Mouse (Mus musculus) urinary bladder, postnatal 14 days (tissue): ENCODE data around the gene Cdc42bpa.
"Not testable (repeated sequence)": the region's sequence is repeated elsewhere in the genome, so short reads cannot be mapped to it uniquely, and the experiment has no call there.

Experiments used
- DNase-seq: peaks from one replicate; pipeline ENCODE4 v3.0.0; 2021; ENCODE audit warnings: low spot score

The Cdc42bpa gene

DNA sequence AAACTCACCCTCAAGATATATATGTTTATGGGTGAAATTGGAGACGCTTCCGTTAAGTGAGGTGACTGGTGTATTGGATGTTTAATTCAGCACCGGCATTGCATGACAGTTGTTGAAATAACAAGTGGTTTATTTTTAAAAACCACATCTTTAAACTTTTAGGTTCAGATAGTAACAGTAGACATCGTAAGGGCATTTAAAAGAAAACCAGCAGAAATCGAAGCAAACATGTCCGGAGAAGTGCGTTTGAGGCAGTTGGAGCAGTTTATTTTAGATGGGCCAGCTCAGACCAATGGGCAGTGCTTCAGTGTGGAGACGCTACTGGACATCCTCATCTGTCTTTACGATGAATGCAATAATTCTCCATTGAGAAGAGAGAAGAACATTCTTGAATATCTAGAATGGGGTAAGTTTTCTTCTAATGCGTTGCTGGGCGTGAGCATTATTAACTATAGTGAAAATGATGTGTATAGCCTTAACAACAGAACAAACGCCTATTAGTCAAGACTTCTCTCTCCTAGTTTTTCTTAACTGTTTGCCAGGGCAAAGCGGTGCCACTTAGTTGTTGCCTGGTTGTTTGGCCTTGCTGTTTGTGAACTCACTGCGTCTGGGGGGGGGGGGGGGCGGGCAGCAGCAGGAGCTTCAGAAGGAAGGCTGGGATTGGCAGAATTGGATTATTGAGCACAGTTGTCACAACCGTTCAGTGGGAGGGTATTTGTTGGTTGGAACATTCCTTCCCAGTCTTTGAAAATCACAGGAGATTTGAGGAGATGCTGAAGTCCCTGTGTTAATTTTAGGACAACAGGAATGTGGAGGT, 818 bp downstream of the Cdc42bpa start:
- no peak for DNase-seq

DNA sequence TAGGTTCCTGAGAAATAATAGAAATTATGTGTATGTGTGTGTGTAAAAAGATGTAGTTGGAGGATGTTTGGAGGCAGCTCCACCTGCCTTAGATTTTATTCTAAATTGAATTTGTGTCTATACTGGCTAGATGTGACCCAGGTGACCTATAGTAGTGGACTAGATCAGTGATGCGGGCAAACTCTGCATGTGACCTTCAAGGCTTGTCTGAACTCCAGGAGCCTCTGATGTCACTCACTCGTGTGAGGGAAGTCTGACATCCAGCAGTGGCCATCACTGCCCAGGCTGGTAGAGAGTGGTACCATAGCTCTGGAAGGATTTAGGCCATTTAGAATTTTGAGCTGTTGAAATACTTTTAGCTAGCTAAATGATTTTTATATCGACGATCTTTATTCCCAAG, 1.5 kb downstream of the Cdc42bpa start:
- DNase-seq = no peak

DNA sequence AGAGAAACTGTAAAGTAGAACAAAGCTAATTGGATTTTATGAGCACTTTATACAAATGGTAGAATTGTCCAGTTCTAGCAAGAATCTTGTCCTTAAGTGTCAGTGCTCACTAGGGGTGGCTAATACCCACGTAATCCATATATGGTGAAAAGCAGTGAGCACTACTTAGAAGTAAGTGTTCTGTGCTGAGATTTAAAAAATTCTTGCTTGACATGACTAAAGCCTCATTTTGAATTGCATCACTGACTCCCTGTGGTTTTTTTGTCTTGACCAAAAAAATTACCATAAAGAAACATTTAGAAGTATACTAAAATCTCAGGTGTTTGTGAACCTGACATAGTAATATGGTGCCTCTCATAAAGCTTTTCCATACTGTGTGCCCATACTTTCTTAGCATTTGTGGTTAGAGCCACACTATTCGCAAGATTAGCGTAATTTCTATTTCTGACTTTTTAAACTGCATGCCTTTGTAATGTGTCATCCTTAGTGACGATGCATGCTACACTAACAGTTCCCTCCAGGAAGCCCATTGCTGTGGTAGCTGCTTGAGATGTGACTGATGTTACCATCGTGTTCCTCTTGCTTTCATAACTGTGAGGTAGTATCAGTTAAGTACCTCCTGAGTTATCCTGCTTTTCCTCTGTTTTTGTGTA, 9.6 kb downstream of the Cdc42bpa start:
- no peak for DNase-seq

DNA sequence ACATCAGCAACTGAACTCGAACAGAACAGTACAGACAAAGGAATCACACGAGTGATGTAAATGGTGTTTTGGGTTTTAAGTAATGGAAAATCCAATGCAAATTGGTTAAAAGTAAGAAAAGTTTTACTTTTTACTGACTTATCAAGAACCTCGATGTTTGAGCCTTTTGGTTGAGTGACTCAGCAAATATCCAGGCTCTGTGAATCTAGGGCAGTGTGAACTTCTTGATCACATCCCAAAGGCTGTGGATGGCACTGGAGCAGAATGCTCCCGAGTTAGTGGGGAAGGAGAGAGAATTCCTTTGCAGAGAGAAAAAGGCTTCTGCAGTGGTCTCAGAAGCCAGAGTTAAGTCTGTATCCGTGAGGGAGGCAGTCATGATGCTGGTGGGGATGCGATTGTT, 14.7 kb downstream of the Cdc42bpa start:
- no peak for DNase-seq

DNA sequence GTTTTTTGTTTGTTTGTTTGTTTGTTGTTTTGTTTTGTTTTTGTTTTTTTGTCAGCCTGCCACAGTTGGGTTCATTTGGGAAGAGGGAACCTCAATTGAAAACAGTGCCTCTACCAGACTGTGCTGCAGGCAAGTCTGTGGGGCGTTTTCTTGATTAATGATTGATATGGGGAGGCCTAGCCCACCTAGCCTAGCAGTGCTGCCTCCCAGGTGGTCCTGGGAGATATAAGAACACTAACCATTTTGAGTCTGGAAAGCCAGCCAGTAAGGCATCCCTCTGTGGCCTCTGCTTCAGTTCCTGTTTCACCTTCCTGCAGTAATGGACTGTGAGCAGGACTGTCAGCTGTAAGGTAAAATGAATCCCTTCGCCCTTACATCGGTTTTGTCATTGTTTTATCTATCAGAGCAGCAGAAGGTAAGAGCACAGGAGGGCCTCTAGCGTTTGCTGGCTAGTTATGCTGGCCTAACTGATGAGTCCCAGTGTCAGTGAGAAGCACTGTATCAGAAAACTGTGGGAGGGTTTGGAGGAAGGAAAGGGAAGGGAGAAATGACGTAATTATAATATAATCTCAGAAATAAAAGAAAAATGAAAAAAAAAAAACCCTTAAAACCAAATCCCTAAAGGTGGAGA, 15.5 kb downstream of the Cdc42bpa start:
- no peak for DNase-seq

DNA sequence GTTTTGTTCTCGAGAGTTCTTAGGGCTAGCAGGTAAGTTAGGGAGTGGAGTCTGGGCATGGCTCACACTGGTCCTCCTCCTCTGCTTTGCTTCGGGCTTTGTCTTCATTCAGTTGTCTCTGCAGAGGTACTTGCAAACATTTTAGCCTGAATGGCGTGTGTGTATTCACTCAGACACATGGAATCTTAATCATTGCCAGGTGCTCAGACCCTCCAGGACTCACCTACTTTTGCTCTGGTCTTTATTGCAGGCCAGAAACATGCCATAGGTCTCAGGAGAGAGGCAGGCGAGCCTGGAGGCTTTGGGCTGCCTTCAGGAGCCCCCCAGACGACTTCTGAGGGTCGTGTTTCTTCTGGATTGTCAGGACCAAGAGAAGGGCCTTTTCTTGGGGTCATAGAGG, 17.2 kb downstream of the Cdc42bpa start:
- no peak for DNase-seq

DNA sequence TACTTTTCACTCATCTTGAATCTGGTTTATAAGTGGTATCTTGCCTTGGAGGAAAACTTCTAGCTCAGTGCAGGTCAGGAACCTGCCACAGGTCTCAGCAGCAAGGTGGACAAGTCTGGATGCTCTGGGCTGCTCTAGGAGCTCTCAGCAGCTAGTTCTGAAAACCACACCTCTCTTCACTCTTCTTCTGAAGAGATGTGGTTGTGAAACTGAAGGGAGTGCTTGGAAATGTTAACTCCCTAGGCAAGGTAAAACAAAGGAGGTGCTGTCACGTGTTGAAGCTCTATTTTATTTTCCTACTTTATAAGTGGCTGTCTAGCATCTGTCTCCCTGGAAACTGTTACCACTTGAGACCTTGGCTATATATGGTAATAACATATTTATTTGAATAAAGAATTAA, 18.5 kb downstream of the Cdc42bpa start:
- DNase-seq = no peak

DNA sequence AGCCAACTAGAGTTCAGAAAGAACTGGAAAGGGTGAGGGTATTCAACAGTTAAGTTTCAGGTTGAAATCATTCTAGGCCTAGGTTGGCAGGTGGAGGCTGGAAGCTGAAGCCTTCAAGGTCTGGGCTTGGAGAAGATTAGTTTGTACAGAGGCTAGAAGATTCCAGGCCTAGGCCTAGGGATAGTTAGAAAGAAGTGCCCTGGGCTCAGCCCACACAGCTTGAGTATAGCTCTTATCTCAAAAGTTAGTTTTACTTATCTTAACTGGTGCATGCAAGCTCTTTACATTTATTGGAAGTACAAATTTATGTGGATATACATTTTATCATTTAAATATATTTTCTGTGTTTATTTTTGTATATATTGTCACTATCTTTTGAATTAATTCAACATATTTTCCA, 21.4 kb downstream of the Cdc42bpa start:
- no peak for DNase-seq

DNA sequence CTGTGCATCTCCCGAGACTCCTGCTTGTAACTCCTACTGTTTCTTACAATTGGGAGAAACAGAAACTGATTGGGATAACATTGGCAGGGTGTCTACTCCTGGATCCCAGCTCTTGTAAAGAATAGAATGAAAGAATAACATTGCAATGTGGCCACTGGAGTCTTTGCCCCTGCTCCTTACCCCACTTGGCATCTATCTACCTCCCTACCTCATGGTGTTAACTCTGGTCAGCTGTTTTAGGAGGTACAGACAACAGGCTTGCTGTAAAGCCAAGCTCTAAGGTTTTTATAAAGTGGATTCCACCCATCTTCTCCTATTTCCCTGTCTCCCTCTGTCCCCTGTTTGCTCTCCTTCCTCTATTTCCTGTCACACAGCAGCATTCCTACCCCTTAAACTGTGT, 21.9 kb downstream of the Cdc42bpa start:
- DNase-seq = no peak

DNA sequence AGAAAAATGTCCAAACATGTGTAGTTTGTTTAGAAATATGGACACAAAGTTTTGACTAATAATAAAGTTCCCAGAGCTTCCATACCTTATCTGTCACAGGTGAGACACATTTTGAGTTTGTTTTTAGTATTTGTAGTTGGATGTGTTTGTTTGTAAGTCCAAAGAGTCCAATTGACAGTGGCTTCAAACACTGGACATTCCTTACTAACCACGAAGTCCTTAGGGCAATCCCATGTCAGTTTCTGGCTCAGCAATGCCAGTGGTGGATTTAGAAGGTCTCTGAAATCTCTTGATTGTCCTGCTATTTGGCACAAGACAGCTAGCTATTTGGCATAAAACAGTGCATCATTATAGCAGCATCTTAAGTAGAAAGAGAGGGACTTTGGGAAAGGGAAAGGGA, 22.7 kb downstream of the Cdc42bpa start:
- DNase-seq = no peak

DNA sequence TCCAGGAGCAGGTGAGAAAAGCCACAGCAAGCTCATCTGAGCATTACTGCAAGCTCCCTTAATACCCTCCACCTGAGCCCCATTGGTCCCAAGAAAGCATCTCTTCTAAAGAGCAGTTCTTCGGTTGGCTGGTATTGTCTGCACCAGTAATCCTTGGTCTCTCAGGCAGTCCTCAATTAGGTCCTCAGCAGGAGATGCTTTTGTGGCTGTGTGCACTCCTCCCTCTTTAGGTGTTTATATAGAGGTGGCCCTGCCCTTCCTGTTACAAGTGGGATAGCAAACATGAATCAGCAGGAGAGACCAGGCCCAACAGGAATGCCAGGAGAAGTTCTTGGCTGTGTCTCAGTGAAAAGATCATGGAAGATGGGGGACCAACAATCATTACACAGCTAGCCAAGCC, 23.9 kb downstream of the Cdc42bpa start:
- no peak for DNase-seq

DNA sequence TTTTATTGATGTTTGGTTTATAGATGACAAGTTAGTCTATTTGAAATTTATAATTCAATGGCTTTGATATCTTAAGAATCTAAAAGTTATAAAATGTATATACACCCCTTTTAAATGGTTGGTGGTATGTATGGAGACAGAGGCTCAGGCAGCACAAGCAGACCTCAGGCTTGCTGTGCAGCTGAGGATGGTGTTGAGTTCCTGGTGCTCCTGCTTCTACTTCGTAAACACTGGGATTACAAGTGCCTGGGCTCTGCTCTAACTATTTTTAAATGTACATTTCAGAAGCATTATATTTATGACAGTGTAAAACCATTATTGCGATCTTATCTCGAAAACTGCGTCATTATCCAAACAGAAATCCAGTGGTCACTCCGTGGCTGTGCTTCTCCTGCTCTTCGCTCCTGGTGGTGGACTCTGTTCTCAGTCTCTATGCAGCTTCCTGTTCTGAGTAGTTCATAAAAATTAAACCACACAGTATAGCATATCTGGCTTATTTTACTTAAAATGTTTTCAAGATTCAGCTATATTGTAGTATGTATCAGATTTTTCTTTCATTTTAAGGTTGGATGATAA, 31.5 kb downstream of the Cdc42bpa start:
- no peak for DNase-seq

DNA sequence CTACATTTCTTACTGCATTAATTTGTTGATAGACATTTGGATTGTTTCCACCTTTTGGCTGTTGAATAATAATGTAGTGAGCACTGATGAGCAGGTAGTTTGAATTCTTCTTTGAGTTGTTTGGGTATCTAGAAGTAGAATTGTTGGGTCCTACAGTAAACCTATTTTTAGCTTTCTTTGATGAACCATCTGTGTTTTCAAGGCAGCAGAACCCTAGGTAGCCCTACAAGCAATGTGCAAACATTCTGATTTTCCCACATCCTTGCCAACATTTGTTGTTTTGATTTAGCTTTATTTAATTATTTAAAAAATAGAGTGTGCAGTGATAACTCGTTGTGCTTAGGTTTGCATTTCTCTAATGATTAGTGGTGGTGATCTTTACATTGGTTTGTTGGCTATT, 32.0 kb downstream of the Cdc42bpa start:
- DNase-seq = no peak

DNA sequence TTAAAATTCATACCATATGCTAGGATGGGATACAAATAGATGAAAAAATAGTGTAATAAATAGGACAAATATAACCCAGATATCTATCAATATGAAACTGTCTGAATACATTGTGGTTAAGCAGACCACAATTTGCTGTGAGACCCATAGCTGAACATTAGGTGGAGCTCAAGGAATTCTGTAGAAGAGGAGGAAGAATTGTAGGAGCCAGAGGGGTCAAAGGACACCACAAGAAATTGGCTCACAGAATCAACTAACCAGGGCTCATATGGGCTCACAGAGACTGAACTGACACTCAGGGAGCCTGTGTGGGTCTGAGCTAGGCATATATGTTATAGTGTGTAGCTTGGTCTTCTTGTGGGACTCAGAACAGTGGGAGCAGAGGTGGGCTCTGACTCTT, 47.8 kb downstream of the Cdc42bpa start:
- DNase-seq = no peak

DNA sequence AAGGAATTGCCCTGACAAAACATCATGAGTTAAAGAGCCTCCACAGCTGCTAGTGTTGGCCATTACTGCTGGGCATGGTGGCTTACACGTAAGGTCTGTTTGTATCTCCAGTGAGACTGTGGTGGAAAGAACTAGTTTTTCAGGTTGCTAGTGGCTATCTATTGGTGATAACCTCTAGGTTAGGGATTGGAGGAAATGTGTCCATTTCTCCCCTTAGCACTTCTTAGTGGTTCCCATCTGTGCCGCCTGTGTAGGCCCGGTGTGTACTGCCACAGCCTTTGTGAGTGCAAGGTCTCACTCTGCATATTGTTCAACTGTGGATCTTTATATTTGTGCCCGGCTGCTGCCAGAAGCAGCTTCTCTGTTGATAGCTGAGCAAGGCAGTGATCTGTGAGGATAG, 53.2 kb downstream of the Cdc42bpa start:
- DNase-seq = no peak

DNA sequence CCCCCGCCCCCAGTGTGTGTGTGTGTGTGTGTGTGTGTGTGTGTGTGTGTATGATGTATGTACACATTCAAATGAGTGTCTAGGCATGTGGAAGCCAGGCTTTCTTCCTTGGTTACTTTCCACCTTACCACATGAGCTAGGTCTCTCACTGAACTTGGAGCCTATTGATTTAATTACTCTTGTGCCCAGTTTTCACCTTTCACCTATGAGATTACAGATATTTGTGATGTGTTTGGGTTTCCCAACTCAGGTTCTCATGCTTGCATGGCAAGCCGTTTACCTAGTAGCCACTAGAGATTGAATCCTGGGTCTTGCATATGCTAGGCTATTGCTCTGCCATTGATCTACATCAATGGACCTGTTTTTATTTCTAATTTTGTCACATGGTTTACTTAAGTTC, 57.9 kb downstream of the Cdc42bpa start:
- no peak for DNase-seq

DNA sequence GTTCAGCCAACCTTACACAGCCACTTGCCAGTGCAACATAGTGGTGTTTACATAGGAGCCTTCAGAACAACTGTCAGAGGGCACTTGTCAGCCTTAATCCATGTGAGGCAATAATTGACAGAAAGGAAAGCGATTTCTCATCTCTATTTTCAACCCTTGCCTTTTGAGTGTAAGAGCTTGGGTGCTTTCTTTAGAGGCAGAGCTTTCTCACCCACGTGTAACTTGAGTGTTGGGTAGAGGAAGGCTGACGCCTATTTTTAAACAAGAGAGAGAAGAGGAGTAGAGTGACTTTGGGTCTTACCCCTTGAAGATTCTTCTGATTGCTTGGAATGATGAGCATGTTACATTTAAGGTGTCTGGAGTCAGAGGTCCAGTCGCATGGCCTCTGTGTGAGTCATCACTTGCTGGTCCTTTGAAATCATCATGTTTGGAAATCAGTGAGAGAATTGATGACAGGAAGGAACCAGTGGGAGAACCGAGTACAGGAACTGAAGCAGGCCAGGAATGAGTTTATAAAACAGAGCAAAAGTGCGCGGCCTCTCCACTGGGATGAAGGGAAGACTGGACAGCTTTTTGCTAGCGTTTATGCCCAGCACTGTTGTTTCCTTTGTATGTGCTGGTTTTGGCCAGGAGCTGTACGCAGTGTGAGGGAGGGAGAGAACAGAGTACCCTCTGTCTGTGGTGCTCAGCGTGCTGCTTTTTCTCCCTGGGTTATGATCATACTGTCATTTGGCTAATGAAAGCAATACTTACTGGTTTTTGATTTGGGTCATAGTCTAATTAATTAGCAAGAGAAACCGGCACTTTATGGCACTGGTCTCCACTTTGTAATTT, 61.4 kb downstream of the Cdc42bpa start:
- DNase-seq = no peak

DNA sequence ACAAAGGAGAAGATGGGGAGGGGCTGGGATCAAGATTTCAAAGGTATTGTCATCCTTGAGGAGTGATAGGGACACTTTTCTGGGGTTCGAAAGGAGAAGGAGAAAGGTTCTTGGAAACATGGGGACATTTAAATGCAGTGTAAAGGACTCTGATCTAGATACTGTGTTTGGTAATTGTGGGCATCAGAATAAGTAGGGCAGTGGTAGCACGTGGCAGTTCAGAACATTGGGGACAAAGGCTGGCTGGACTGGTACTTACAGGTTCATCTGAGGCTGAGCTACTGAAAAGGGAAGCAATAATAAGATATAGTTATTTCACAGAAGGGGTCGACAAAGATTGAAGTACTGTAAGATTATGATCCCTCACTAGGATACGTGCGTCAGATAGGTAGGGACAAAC, 63.2 kb downstream of the Cdc42bpa start:
- DNase-seq = no peak

DNA sequence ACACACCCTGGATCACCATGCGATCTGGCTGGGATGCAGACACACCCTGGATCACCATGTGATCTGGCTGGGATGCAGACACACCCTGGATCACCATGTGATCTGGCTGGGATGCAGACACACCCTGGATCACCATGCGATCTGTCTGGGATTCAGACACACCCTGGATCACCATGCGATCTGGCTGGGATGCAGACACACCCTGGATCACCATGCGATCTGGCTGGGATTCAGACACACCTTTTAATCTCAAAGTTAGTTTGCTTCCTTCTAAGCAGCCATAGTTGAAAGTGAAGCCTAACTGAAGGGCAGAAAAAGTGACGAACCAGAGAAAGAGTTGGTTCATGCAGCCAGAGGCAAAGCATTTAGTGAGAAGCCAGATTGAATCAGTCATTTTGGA, 69.6 kb downstream of the Cdc42bpa start:
- not testable (repeated sequence) for DNase-seq

DNA sequence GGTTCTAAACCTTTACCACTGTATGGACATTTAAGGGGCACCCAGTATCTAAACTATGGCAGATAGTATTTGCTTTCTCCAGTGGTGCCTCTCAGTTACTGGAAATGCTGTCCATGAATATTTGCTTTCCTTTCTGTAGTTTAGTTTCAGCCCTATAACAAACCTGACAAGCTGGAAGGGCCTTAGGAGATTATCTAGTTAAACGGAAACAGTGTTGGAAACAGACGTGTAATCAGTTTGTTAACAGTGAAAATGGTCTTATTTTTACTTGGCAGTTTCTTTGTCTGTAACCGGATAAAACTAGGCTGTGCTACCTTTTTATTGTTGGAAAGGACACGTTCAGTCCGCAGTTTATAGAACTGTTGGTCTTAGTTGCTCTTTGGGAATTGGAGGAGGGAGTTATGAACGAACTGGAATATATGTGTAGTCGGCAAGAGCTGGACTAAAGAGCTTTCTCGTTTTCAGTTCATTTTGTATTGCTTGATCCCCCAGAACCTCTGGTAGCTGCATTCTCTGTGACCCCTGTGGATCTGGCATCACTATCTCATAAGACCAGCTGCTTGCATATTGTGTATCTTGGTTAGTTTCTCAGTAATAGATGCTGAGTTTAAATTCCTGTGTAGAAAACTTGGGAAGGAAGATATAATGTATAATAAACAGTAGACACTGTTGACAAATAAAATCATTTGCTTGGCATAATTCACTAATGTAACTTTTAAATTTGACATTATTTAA, 70.5 kb downstream of the Cdc42bpa start:
- no peak for DNase-seq
